Mouse (Mus musculus) right cerebral cortex, postnatal 36 days (tissue): ENCODE data around the gene Pde3a.
"Not testable (repeated sequence)": the region's sequence is repeated elsewhere in the genome, so short reads cannot be mapped to it uniquely, and the experiment has no call there.

ENCODE experiments used
- DNase-seq, 2 experiments: peaks; one replicate each; pipeline ENCODE4 v3.0.0; 2022; ENCODE audit warnings: low spot score in 2 of 2, mixed read lengths in 1 of 2

The Pde3a gene

DNA sequence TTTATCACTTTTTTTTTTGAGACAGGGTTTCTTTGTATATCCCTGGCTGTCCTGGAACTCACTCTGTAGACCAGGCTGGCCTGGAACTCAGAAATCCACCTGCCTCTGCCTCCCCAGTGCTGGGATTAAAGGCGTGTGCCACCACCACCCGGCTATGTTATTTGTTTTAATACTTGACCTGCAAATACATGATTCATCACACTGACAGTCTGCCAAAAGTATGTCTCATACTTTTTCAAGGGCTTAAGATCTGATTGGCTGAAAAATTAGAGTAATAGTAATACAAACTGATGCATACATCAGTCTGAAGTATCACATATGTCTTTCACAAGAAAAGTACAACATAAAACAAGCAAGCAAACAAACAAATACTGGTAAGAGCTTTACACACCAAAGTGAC, 78.1 kb downstream of the Pde3a start:
- not testable (repeated sequence) for DNase-seq

DNA sequence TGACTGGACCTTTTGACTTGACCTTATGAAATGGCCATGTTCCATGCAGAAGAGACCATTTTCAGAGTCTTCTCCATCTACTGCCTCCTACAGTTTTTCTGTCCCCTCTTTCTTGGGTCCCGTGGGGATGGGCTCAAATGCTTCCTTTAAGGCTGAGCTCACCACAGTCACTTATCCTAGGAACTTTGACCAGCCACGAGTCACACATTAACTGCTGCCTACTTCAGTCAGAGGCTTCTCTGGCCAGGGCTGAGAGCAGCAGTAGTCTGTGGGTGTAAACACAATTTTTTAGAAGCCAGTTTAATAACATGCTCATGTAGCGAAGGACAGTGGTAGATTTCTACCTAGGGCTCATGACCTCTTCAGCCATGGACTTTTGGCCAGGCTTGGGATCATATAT, 79.0 kb downstream of the Pde3a start:
- DNase-seq = no peak

DNA sequence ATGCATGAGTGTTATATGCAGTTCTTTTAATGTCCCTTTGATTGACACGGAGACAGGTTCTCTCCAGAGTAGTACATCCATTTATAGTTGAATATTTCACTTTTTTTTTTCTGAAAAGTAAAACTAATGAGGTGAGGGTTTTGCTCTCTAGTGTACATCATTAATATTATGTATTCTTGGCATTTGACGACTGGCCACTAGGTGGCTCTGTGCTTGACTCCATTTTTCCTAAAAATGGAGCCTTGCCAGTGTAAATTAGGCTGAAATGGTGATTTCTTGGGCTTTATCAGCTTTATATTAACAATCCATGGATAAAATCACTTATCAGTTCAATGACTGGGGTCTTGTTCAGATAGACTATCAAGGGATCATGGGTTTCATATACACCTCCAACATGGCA, 82.4 kb downstream of the Pde3a start:
- DNase-seq = no peak

DNA sequence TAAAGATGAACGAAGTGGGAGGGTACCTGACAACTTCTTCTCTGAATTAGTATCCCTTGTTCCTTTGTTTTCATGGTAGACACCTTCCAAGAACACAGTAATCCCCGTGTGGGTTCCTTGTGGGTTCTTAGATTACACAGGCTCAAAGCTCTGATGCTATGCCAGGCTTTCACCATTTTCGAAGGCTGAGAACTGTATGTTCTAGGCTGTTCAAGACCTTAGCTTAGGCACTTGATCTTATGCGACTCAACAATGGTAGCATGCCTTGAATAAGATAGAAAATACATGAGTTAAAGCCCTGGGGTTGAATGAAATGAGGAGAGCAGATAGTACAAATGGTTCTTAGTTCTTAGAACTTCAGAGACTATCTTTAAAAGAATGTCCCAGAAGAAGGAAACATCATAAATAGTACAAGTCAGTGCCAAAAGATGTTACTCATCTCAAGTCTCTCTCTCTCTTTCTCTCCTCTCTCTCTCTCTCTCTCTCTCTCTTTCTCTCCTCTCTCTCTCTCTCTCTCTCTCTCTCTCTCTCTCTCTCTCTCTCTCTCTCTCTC, 83.6 kb downstream of the Pde3a start:
- DNase-seq = no peak

DNA sequence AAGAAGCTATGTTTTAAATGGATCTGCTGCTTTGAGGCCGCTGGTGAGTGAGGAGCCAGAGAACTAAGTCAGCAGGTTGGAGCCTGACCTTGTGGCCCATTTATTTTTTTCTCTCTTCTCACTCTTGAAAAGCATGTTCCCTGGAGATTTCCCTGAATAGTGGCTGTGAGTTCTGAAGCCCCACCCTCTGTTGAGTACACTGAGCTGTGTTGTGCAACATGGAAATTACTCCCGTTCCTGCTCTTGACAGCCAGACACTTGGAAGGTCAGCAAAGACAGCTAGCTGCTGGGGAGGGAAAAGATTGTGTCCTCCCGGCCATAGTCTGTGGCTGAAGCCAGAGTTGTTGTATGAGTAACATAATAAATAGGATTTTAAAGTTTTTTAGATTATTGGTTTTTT, 84.2 kb downstream of the Pde3a start:
- DNase-seq = no peak

DNA sequence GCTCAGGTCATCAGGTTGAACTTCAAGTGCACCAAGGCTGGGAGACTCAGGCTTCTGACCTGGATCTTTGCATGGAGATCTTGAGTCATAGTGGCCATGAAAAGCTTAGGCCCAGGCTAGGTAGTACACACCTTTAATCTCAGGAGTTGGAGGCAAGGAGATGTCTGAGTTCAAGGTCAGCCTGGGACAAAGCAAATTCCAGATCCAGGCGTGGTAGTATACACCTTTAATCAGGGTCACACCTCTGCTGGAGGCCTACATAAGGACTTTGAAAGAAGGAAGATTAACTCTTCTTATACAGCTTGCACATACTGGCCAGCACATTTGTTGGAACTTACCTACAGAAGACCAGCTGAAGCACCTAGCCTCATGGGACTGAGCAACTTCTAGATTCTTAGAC, 86.8 kb downstream of the Pde3a start:
- DNase-seq = no peak

DNA sequence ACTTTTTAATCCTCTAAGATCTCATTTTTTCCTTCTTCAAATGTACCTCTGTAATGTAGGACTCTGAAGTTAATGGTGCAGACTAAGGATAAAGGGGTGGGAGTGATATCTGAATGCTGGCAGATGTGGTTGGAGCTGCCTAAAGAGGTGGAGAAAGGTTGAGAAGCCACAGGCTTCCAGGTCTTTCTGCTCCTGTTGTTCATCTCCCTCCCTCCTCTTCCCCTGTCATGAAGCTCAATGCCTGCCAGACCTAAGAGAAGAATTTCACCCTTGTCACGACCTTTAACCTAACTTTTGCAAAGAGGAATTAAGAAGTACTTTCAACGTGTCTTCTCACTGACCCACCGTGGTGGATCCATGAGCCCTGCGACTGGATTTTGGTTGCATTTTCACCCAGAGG, 87.4 kb downstream of the Pde3a start:
- DNase-seq = no peak

DNA sequence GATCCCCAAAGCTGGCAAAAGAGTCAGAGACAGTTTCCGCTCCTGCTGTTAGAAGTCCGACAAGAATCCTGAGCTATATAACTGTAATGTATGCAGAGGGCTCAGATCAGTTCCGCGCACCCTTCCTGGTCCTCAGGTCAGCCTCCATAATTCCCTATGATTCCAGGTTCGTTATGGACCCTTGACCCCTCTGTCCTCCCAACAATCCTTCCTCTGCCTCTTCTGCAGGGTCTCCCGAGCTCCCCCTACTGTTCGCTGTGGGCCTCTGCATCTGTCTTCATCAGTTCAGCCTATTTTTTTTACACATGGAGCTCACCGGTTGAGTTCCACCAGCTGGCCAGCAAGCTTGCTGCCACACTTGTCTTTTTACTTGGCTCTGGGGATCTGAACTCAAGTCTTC, 88.6 kb downstream of the Pde3a start:
- DNase-seq = no peak

DNA sequence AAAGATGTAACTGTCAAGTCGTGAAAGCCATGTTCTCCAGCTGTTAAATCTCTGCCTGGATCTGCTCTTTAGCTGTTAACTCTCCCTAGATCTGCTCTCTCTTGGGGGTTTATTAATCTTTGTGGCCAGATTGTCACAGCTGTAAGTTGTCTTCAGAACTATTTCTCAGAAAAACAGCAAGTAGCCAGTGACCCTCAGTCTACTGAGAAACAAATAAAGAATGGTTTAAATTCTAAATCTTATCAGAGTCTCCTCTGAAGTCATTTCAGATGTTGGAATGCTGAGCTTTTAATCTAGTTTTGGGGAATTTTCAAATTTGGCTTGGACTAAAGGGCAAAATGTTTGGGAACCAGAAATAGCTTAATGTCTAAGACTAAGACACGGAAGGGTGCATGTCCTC, 92.3 kb downstream of the Pde3a start:
- DNase-seq = no peak

DNA sequence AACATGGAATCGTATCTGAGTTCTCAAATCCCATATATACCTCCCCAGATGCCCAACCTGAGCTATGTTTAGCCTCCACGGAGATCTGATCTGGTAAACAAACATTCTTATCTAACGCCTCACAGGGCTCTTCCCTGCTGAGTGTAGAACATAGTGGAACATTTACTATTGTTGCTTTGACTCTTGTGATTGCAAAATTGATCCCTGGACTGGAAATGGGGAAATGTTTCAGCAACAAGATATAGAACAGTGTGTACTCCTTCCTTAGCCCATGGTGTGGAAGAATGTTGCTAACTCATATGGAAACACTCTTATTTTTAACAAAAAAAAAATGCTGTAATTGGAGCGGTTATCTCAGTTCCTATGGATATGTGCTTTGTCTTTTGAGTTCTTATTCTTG, 98.8 kb downstream of the Pde3a start:
- DNase-seq = no peak

DNA sequence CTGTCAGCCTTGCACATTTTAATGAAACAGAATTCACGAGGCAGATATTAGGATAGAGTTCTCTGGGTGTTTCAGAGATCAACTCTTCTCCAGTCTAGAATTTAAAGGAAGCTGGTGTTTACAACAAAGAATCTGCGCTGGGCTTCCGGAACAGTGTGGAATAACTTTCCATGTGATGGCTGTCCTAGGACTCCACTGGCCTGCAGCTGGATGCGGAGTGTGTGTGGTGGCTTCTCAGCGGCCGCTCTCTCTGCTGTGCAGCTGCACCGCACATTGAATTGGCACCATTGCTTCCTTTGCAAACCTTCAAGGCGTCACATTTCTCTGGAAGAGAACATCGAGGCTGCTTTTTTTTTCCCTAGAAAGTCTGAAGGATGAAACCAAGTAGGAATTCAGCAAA, 99.5 kb downstream of the Pde3a start:
- no peak for DNase-seq

DNA sequence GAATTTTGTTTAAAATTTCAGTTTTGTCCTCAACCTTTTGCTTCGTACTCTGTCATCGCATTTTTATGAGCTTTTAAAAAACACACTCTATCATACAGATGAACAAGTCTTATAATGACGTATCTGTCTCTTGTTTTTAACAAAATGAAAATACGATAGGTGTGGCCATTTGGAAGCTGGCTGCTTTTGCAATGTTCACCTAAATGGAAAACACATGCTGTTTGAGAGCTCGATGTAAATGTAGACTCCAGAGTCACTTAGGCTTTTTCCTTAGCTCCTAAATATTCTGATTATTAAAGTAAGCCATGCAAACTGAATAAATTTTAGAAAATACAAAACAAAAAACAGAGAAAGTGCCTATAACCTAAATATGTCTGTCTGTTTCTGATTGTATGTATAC, 101.2 kb downstream of the Pde3a start:
- DNase-seq = no peak

DNA sequence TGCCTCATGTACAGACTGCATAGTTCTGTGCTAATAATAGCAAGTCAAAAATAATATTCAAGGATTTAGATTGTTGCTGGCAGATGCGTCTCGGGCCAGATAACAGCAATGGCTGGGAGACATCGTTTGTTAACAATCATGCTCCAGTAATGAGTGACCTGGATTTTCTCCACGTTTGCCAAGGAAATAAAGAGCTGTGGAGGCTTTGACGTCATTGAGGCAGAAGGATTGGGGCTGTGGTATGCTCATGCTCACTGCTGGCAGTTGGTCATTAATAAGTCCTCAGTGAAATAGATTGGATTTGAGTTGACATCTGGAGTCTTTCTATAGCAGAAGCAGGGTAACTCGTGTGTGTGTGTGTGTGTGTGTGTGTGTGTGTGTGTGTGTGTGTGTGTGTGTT, 103.2 kb downstream of the Pde3a start:
- no peak for DNase-seq

DNA sequence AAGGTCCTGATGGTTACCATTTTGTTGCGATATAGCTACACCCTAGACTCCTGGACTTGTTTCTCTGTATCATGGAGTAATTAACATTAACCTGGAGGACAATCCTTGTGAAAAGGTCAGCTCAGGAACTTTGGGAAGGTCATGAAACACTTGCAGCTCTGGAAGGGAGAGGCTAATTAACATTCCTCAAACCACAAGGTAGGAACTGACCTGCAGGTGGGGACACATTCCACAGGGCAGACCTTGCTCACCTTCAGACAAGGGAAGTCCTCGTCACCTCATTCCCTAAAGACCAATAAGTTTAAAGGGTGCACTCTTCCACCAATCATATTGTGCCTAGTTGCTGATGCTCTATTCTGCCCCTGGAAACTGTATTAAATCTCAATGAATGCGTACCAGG, 114.6 kb downstream of the Pde3a start:
- DNase-seq = no peak

DNA sequence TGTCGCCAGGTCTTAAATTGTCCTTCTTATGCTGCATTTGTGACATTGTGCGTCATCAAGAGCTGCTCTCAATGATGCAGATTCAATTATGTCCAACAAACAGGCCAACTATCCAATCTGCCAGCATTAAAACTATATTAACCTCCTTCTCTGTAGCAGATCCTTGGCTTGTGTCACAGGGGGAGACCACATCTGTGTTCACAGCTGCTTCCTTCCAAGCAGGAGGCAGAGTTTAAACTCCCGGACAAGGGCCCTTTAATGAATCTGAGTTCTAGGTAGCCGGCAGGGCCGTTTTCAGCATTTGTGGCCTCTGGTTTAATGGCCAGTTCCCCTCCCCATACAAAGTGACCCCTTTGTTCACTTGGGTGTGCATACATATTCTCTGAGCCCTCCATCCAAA, 118.0 kb downstream of the Pde3a start:
- DNase-seq = no peak

DNA sequence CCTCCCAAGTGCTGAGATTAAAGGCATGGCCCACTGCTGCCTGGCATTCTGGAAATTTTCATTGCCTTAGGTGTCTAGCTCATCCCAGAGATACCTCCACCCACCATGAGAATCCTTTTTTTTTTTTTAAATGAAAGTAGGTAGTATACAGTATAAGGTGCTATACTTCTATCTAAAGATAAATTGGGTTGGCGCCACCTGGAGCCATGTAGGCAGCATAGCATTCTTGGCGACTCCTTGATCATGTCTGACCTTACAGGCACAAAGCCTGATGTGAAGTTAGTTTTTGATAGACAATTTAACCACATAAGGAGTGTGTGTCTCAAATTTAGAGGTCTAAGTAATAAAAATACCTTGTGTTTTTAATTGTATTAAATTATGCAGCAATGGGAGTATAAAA, 123.6 kb downstream of the Pde3a start:
- no peak for DNase-seq

DNA sequence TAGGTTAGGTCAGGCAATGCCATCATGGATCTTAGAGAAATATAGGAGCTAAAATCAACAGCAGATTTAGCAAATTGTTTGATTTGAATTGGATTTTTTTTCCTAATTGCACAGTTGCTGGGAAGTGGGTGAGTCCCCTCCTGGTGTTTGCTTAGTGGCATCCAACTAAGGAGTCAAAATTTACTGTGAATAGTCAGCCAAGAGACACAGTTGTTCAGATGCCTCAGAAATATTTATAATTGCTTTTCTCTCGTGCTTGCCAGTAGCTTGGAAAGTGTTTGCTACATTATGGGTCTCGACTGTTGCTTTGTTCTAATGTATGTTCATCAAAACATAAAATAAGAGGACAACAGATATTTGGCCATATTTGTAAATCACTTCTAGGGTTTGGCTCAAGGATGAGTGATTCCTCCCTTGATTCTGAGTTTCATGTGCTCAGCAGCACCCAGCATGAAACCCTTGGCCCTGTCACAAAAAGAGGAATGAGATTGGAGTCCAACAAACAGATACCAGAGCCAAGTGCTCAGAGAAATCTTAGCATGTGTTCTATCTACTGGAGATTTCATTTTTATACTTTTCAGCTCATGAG, 125.5 kb downstream of the Pde3a start:
- DNase-seq = no peak

DNA sequence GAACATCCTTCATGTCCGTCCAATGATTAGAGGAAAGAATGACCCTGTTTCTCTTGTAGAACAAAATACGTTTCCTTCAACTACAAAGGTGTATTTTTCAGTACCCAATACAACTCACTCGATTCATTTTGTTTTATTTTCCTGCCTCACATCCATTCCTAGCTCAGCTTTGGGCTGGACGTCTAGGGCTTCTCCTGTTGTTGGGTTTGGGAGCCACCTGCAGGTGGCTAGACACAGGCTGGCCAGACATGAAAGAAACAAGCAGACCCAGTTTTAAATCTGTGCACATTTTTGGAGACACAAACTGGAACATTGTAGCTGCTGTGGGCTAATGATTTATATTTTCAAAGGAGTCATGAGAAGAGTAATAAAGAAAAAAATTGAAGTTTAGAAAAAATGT, 126.1 kb downstream of the Pde3a start:
- DNase-seq = no peak

DNA sequence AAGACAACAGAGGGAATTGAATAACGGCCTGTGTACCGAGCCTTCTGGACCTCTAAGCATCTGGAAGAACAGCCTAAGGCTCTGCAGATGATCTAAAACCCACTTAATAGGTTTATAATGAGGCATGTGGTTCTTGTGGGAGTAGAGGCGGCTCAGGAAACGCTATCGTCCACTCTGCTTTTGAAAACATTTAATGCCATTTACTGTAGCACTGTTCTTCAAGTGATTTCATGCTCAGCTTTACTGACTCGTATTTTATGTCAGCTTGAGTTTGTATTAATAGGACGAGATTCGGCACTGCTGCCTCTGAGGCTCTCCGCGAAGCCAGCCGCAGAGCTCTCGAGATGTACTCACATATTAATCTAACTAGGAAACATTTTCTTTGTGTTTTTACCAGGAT, 131.9 kb downstream of the Pde3a start:
- DNase-seq = no peak

DNA sequence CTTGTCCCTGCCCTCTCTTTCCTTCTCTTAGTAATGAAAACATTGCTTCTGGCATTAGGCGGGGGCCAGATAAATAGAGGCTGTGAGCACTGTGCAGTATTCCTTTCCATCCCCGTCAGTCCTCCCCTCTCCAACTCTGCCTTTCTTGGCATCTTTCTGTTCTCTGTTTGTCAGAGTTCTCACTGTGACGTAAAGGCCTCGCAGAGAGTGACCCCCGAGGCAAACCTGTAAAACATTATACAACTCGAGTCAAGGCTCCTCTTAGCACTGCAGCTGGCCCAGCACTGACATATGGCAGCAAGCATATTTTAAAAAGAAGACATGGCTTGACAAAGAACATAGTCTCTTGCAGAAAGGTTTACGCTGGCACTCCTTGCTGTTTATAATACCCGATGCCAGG, 132.4 kb downstream of the Pde3a start:
- DNase-seq = no peak

DNA sequence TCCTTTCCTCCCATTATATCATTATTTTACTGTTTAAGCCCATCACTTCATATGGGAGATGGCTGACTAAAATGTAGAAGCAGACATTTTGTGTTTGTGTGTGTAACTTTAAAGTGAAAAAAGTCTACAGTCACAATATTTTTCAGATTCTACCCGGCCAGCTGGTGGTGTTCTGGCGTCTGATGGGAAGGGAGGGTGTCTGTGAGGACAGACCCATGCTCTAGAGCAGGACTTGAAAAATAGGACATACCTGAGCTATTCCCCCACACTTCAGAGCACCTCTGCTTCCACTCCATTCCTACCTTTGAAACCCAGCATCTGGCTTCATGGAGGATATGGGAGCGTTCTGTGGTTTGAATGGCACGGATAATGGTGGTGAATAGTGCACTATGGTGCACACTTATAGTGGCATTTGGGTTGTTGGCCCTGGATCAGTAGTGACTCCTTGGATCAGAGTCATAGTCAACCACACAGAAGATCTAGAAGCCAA, 132.9 kb downstream of the Pde3a start:
- DNase-seq = no peak

DNA sequence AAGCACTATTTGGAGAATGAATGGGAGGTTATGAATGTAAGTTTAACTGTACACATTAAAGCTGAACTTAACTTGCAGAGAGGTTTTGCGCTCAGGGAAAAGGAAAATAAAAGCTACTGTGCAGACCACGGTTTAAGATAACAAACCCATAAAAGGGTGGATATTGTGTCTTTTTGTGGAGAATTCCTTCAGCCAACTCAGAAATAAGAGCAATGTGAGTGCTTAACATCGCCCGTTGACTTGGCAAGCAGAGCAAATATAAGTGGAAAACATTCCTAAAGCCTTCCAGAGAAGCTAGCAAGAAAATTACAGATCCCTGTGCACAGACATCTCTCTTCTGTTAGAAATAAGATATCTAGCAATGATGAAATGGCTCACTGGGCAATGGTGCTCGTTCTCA, 139.0 kb downstream of the Pde3a start:
- DNase-seq = no peak

DNA sequence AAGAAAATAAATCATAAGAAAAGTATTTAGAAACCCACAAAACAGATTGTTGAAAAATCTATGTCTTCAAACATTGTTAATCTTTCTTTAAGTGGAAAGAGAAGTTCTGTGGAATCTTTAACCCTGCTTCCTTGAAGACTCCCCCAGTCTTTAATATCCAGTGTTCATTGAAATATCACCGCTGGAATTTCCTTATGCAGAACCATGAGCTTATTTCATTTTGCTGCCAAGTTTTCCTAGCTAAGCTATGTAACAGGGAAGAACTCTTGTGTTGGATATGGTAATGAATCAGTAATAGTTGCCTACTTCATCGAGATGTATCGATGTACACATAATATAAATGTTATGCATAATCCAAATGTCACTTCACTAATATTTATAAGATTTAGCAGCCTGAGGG, 146.9 kb downstream of the Pde3a start:
- DNase-seq = no peak

DNA sequence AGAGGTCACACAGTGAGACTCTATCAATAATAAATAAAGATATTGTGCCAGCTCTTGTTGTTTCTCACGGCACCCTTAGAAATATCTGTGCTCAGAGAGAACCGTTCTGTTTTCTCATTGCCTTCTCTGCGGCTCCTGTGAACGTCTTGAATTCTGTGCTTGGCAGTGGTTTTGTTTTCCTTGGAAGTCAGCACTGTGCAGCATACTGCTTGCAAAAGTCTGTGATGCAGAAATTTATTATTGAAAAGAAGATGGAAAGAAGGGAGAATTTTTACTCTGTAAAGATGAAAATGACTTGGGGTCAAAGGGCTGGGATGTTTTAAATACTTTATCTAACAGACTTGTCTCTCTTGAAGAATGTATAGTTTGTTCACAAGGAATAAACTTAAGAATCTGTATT, 150.3 kb downstream of the Pde3a start:
- DNase-seq = no peak
